Mouse (Mus musculus) adrenal gland, adult 2 months (tissue): ENCODE results near the gene Cdyl. TPM values are rescaled to one million over a fixed set of nuclear protein-coding genes. Genes with fewer than 3 reads are reported as not detected.

Experiments
- polyA plus RNA-seq: library from polyadenylated mRNA; depleted of rRNA; stranded (reverse); fragments of >200 nt; gene quantifications from 2 replicates; pipeline ENCODE4 v1.2.3, GENCODE M21; 2012; rRNA removed
- total RNA-seq, 2 experiments: library from RNA; stranded (reverse); gene quantifications; 2 replicates each; pipeline ENCODE4 v1.2.3; 2021

The Cdyl gene
- total and polyA plus RNA-seq, 3 experiments, result 6.7 to 27.4 (median 24.2) TPM

Other genes with a start within 250 kb of the Cdyl start
- gene Rpp40, start 246.5 kb downstream of the Cdyl start, total RNA-seq, result 10 to 100 TPM; 17.9 to 18.3 TPM
- 3.9 and 4.2 TPM in 2 replicates for gene Rpp40, start 246.5 kb downstream of the Cdyl start, polyA plus RNA-seq